Mouse (Mus musculus) MEL (cell line): ENCODE data around the gene Gipc3.

Experiments
- NELFE ChIP-seq: IDR thresholded peaks from 2 replicates; pipeline ENCODE4 v1.6.1; 2011; ENCODE audit warnings: low read depth, low read length, improper control_type of control experiment
- ZKSCAN1 ChIP-seq: IDR thresholded peaks from 2 replicates; pipeline ENCODE4 v1.6.1; 2012; ENCODE audit warnings: low read depth, mild to moderate bottlenecking, inconsistent platforms, low read length, improper control_type of control experiment, moderate library complexity

DNA sequence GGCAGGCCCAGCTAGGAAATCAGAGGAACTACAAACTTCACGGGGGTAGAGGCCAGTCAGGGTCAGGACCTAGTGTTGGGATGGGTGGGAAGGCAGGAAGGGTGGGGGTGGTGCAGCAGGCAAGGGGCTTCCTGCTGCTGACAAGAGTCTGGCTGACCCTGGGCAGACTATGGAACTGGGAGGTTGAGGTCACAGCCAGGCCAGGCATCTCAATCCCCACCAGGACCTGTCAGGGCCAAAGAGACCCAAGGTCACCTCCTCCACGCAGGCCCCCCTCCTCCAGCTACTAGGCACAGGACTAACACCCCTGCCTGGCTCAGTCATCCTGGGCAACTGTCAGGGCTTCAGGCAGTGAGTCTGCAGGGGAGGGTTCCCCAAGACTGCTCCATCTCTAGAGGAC, 15.1 kb downstream of the Gipc3 start:
- TF ChIP-seq NELFE (no peak), ZKSCAN1 (no peak)
